Mouse (Mus musculus) frontal cortex, postnatal 36 days (tissue): ENCODE results near the gene Etfbkmt.
"Not testable (repeated sequence)": the region's sequence is repeated elsewhere in the genome, so short reads cannot be mapped to it uniquely, and the experiment has no call there.

Source experiments
- DNase-seq, 2 experiments: peaks; one replicate each; pipeline ENCODE4 v3.0.0; 2022; ENCODE audit warnings: low spot score in 2 of 2

Gene Etfbkmt

DNA sequence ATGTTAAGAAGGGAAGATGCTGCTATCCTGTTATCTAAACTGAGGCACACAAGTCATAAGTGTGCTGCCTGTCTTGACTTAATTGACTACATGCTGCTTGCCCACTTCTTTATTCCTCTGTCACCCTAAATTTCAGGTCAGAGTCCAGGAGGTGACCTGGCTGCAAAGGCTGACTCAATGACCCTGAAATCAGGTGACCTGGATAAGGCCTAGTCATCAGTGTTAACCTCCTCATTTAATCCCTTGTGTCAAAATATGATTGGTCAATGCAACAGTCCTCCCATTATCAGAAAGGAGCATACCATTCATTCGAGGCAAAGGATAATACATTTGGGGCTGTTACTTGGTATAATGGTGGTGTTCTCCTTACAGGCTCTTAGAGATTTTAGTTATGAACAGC is at the start of gene Etfbkmt:
Gene Etfbkmt, plus strand, starts transcription at position 379 of the 400 bp plus-strand sequence.
- no peak for DNase-seq

DNA sequence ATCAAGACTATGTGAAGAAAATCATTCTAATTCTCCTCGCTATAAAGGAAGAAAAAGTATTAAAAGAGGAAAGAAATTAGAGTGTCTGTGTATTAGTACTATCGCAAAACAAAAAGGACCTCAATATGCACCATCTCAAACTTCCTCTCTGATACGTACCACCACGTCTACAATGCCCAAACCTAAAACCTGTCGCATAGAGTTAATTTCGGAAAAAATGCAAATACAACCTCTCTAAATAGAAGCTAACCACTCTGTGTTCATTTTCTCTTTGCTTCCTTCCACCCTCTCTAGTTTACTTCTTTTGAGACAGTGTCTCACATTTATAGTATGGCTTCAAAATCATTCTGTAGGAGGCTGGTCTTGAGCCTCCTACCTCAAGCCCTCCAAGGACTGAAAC is 47.2 kb upstream of the Etfbkmt start:
- DNase-seq = no peak

DNA sequence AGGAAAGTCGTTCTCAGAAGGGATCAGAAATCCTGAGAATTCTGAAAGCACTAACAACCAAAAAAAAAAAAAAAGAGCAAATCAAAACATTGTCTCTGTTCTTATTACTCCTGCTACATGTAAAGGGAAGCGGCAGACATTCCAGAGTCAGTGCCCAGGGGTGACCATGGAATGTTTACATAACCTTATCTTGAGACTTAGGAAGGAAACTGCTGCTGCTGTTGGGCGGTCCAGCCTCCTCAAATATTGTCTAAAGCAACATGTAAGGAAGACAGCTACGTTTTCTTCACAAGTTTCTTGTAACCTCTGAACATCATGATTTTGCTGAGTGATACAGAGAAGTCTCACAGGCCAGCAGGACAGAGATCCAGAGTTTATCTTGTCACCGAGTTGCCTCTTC is 46.2 kb upstream of the Etfbkmt start:
- DNase-seq = no peak

DNA sequence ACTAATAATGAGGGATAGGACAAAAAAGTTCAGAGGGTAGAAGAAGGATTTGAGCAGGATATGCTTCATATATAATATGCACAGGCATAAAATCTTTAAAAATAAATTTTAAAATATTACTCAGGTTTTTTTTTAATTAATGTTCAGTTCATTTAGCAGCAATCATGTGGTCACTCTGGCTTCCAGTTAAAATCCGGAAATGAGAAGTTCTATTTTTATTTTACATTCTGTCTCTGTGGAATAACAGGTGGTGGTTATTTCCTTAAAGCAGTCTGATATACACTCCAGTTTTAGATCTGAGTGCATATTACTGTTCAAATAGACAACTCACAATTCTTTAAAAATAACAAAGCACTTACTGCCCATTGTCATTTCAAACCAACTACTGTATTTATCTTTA is 45.1 kb upstream of the Etfbkmt start:
- DNase-seq = no peak

DNA sequence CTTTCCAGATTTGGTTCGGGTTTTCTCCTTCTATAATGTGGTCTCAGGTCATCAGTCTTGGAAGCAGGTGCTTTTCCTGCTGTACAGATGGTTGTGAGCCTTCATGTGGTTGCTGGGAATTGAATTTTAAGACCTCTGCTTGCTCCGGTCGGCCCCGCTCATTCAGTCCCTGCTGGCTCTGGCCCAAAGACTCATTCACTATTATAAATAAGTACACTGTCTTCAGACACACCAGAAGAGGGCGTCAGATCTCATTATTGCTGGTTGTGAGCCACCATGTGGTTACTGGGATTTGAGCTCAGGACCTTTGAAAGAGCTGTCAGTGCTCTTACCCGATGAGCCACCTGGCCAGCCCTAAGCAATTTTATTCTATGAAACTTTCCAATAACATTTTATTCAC is 44.3 kb upstream of the Etfbkmt start:
- no peak for DNase-seq

DNA sequence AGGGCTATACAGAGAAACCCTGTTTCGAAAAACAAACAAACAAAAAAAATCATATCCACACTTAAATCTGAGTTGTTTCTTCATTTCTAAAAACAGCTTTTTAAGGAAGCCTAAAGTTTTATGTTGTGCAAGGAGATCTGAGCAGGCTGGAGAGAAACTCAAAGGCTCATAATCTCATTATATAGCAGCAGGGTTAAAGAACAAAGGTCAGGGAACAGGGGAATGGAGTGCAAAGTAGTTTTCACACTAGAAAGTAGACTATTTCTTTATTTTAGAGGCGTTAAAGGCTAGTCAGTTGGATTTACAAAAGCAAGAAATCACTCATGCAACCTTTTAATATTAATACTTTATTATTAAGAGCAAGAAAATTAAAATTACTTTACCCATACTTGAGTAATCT is 43.4 kb upstream of the Etfbkmt start:
- no peak for DNase-seq

DNA sequence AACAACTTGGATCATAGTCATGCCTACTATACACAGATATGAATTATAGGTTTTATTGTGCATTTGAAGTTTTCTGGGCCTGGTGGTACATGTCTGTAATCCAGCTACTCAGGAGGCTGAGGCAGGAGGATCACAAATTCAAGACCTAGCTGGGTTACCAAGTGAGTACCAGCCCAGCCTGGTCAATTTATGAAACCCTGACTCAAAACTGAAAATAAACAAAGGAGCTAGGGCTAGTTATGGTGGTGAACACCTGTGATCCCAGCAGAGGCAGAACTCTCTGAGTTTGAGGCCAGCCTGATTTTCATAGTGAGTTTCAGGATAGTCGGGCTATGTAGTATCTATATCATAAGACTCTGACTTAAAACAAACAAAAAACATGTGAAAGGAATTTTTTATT is 42.4 kb upstream of the Etfbkmt start:
- DNase-seq = no peak

DNA sequence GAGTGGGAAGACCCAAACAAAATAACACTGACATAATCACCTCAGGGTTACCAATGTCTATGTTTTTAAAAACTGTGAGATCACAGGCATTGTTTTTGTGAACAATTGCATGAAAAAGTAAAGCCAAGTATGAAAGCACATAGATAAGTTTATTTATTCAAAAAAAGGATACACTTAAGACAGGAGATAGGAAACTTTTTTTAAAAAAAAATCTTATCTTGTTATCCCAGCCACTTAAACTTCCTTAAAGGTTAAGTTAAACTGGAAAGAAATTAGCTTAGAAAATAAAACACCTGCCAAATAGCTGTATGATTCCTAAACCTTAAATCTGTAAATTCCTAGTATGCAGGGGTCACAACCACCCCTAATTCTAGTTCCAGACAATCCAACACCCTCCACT is 40.7 kb upstream of the Etfbkmt start:
- DNase-seq = no peak

DNA sequence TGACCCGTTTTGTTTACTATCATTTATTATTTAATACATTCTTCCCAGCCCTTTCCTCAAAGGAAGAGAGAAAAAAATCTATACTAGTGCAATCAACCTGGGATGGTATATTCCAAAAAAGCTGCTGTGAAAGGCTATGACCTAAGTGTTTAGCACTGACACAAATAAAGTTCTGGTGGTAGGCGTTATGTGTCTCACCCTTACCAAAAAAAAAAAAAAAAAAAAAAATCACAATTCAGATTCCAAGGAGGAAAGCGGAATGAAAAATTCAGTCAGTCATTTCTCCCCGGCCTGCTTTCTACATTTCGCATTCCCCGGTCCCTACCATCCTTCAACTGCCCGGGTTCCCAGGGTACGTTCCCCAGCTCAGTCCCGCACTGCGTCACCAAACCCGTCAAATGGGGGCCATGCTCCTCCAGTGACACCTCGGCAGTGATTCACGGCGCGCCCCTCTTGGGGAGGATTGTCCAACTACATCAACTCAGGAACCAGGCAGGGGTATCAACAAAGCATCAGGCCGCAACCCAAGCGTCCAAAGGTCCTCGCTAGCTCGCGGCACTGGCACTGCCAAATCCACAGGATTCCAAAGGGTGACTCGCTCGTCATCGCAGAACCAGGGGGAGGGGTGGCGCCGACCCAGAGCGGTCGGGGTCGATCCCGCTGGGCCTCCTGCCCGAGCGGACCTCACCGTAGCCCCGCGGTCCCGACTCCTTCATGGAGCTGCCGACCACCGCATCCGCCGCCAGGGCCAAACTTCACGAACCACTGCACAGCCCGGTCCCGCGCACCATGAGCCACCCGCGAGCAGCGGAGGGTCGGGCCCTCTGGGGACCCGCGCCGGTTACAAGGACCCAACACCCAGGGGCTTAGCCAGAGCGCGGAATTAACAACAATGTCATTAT is 39.2 kb upstream of the Etfbkmt start:
- peak; percentile 69 to 72 for DNase-seq

DNA sequence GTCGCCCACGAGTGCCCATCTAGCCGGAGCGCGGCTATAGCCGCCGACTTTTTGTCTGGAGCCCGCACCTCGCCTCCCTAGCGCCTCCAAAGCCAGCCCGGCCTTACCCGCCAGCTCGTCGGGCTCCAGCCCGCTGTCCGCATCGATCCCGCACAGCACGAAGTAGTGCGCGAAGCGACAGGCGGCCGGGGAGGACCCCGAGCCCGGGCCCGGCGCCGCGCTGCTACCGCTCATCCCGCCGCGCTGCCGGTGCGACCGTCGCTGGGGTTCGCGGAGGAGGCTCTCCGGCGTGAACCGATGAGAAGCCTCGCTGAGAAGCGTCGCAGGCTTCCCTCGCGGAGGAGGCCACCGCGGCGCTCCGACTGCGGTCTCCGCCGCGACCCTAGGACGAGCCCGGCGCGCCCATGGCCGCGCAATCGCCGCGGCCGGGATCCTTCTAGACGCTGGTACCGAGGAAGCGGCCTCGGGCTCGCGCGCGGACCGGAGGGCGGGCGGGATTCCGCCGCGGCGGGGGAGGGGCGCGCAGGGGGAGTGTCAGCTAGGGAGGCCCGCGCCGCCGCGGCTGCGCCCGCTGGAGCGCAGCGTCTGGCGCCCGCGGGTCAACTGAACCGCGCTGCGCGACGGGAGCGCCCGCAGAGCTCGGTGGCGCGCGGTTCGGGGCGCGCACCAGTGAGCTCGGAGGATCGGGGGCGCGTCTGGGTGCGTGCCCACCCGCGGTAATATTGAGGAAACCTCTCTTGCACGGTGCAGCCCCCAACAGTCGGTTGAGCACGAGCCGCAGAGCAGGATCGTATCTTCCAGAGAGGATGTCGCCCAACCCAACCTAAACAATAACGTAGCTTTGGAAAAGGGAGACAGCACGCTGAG is 38.3 kb upstream of the Etfbkmt start, which contains the start of gene Dennd5b:
Gene Dennd5b, minus strand, starts transcription at position 605 of the 867 bp plus-strand sequence.
- peak; percentile 81 to 88 for DNase-seq

DNA sequence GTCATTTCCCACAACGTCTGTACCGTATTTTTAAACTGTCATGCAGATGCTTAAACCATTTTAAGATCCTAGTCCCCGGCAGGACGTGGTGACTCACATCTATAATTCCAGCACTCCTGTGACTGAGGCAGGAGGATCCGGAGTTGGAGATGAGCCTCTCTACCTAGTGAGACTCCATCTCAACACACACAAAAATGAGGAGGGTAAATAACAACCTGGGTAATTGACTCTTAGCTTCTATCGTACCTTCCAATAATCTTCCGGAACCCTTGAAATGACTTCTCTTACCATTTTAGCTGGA is 37.8 kb upstream of the Etfbkmt start:
- DNase-seq = no peak

DNA sequence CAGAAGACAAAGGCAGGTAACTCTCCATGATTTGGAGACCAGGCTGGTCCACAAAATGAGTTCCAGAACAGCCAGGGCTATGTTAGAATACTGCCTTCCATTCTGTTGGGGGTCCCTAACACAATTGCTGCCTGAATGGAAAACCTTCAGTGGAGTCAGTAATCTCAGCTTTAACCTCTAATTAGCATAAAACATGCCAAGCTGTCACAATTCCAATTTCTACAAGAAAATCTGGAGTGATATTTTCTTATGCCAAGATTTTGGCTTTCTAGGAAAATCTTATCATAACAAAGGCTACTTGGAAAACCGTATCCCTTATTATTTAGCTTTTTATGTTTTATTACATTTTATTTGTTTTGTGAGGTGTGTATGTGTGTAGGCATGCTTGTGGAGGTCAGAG is 36.2 kb upstream of the Etfbkmt start:
- no peak for DNase-seq

DNA sequence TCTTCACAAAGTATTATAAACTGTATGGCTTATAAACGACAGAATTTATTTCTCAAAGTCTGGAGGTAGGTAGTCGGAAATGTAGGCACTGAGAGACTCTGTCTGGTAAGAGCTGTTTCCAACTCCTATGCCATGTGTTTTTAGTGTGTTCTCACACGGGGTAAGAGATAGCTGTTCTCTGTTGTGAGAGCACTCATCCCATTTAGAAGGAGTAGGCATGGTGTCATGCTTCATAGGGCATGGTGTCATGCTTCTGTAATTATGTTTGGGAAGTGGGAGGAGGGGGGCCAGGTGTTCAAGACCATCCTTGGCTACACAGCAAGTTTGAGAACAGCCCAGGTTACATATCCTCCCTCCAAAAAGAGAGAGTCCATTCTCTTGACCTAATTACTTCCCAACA is 32.0 kb upstream of the Etfbkmt start:
- no peak for DNase-seq

DNA sequence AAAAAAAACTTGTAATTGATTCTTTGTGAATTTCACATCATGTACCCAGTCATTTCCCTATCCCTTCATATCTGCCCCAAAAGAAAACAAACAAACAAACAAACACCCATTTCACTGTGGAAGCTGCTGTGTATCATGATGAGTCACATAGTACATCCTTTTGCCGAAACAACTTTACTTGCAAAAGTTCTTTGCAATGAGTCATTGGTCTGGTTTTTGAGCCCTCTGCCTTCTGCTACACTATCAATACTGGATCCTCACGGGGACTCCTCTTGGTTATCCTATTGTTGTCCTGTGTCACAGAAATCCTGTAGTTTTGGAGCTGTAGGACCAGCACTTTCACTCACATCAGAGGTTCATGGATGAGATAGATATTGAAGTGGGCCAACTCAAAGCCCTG is 30.7 kb upstream of the Etfbkmt start:
- no peak for DNase-seq

DNA sequence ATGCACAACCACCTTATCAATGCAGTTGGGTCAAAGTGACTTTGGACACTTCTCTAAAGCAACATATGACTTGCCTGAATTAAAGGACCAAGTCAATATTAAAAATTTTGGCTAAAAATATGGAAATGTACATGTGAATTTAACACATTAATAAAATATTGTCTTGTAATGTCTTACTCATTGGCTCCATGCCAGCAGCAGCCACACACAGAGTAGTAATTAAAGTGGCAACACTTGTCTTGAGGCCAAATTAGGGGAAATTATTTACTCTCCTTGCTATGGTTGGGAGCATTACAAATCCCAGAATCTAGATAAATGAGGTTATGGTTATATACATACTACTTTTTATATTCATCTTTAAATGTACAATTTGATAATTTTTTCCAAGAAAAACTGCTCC is 22.7 kb upstream of the Etfbkmt start:
- DNase-seq = no peak

DNA sequence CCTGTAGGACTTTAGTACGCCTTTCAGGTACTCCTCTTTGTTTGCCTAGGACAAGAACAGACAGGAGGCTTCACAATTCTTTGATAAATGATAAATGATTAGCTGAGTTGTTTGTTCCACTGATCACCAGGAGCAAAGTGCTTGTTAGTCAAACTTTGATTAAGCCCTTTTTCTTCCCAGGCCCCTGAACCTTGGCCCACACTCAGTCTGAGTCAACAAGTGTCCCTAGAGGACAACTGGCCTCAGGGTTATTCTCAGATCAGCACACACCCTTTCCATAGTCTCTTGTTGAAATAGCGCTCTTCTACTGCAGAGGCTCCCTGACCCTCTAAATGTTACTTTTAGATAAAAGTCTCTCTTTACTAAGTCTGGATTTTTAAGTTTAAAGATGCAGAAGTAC is 20.7 kb upstream of the Etfbkmt start:
- no peak for DNase-seq

DNA sequence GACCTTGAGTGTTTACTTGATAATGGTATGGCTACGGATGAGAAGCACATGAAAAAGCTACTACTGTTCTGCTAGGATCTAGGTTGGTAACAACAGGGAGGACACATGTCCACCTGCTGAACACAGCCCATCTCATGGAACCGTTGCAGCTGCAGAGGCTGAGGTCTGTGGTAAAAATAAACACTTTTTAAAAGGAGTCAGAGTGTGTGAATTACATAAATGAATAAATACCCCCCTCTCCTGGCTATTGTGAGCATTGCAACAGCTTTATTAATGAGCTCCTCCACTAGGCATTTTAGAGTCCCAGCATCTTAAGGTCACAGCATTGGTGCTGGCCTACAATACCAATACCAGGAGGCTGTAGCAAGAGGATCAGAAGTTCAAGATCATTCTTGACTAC is 19.8 kb upstream of the Etfbkmt start:
- peak; percentile 31 to 79 for DNase-seq

DNA sequence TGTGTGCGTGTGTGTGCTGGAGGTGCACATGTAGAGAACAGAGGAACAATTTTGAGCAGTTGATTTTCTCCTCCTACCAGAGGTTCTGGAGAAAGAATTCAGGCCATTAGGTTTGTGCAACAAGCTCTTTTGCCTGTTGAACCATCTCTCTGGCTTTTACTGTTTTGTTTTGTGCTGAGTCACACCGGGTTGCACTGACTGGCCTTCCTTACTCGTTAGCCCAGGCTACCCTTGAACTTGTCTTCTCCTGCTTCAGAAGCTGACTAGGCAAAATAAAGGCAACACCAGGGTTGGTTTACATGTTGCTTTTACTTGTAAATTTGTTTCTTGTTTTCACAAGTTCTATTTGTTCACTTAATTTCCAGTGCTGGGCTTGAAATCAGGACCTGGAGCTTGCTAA is 16.6 kb upstream of the Etfbkmt start:
- DNase-seq = no peak

DNA sequence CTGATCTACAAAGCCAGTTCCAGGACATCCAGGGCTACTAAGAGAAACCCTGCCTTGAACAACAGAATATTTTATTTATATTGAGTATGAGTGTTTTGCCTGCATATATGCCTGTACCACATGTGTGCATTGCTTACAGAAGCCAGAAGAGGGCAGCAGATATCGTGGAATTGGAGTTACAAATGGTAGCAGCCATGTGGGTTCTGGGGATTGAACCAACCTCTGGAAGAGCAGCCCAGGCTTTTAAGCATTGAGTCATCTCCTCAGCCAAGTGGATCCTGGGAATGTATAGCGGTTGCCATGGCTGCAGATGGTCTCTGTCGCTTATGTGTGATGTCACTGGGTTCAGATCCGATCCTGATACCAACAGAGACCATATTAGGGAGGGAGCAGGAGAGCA is 13.0 kb upstream of the Etfbkmt start:
- DNase-seq = peak in 1 of 2 experiments; percentile 16

DNA sequence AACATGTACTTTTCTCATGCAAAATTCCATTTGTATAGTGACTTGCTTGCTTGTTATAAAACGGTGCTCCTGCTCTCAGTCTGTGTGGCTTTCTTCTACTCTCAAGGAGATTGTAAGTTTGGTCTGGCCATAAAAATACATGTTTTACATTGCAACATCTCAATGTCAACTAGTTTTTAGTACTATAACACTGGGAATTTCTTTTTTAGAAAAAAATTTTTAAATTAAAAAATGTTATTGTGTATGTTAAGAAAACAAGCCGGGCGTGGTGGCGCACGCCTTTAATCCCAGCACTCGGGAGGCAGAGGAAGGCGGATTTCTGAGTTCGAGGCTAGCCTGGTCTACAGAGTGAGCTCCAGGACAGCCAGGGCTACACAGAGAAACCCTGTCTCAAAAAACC is 9.8 kb upstream of the Etfbkmt start, which contains the start of gene Gm10203:
Gene Gm10203, plus strand, starts transcription at position 301 of the 400 bp plus-strand sequence.
- DNase-seq = not testable (repeated sequence)

DNA sequence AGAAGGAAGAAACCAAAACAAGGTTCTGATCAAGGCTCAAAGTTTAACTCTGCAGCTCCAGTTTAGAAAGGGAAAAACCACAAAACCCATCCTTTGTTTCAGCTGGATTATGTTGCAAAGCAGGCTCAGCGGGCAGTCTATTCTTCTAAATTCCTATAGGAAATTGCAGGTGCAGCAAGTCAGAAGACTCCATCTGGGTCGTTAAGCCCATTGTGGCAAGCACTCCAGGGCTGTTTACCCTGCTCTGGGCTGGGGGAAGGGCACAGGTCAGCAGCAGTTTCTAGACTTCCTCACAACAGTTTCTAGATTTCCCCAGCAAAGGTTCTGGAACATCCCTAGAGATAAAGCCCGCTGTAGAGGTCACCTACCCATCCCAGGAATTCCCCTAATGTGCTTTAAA is 8.5 kb upstream of the Etfbkmt start:
- DNase-seq = no peak

DNA sequence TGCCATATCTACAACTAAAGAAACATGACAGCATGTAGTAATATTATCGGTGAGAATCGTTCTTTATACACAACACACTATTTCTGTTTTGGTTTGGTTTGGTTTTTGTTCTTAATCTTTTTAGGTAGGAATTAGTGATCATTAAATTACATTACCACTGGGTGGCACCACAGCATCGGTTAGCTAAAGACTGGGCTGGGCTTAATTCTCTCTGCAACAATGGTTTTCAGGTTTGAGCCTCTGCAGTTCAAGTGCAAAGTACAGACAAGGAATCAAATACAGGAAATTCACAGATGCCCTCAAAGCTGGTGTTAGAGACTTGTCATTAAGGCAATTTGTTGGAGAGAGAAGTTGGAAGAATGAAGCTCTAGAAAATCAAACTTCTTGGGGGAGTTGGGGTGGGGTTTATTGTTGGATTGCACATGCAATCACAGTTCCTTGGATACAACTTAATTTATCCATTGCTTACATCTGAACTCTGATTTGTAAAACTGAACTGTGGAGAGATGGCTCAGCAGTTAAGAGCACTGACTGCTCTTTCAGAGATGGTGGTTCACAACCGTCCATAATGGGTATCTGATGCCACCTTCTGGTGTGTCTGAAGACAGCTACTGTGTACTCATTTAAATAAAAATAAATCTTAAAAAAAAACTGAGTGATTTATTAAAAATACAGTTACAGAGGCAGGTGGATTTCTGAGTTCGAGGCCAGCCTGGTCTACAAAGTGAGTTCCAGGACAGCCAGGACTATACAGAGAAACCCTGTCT is 7.2 kb upstream of the Etfbkmt start:
- DNase-seq = no peak
